Mouse (Mus musculus) bone marrow, adult 2 months (tissue): Measurements from ENCODE around the gene Insrr. TPM values are rescaled to one million over a fixed set of nuclear protein-coding genes. Genes with fewer than 3 reads are reported as not detected.

Experiments
- H3K27ac ChIP-seq: fragments of 200-500 bp; 2 replicates; pipeline ENCODE4 v1.5.1; 2012; ENCODE audit warnings: low read depth, mild to moderate bottlenecking, control low read depth, inconsistent platforms, low read length; ENCODE audit not compliant: control insufficient read depth, poor library complexity, insufficient read depth
- H3K4me1 ChIP-seq: fragments of 200-500 bp; 2 replicates; pipeline ENCODE4 v1.6.1; 2011; ENCODE audit warnings: low read length; ENCODE audit not compliant: control insufficient read depth, insufficient read depth
- H3K4me3 ChIP-seq: fragments of 200-500 bp; replicated peaks from 2 replicates; pipeline ENCODE3; 2011; ENCODE audit warnings: mild to moderate bottlenecking, low read depth, low read length, control low read depth; ENCODE audit not compliant: control insufficient read depth
- CTCF ChIP-seq: fragments of 200-500 bp; IDR thresholded peaks from 2 replicates; pipeline ENCODE4 v1.5.1; 2011; ENCODE audit warnings: low read length, control low read depth; ENCODE audit not compliant: control insufficient read depth, insufficient read depth
- POLR2A ChIP-seq: fragments of 200-500 bp; IDR thresholded peaks from 2 replicates; pipeline ENCODE4 v1.6.1; 2011; ENCODE audit warnings: low read depth, mild to moderate bottlenecking, control low read depth, low read length, borderline replicate concordance; ENCODE audit not compliant: control insufficient read depth
- WGBS: fragments of 180-500 bp; shearing (Covaris S2); methylation state at CpG from one replicate; pipeline ENCODE4 v1.1.7; 2018; 5-methylcytosine and 5-hydroxymethylcytosine counted together
- polyA plus RNA-seq: library from polyadenylated mRNA; stranded (reverse); fragments of >200 nt; gene quantifications from 2 replicates; pipeline ENCODE4 v1.2.4, GENCODE M21; 2011; ENCODE audit warnings: low replicate concordance; ENCODE audit not compliant: missing spikeins, insufficient read depth, insufficient read length

Insrr gene
- polyA plus RNA-seq, 1 experiment: not detected

- TF ChIP-seq POLR2A (no peak), CTCF (no peak)
- 47% methylated on average over 10 of the region's 10 CpGs for WGBS
- no peak overlapping the region for H3K27ac ChIP-seq
- no peak overlapping the region for H3K4me3 ChIP-seq
- no peaks in the 10 kb centered on the region; the same call in 1 of the 2 replicates for H3K4me1 ChIP-seq
These were observed 32.3 kb downstream of the Insrr start for GRCm38 (mm10) chr3:87829025-87829424.

GRCm38 (mm10) chr3:87832109-87832859 is 35.5 kb downstream of the Insrr start:
- H3K4me1 ChIP-seq: no peaks in the 10 kb centered on the region; the same call in 1 of the 2 replicates
- WGBS: 66% methylated on average over 7 of the region's 7 CpGs
- no peak overlapping the region for H3K27ac ChIP-seq
- no peak overlapping the region for H3K4me3 ChIP-seq
- TF ChIP-seq POLR2A (no peak), CTCF (no peak)

GRCm38 (mm10) chr3:87833482-87833881 is 36.7 kb downstream of the Insrr start:
- WGBS: 70% methylated on average over 5 of the region's 5 CpGs
- no peak overlapping the region for H3K4me3 ChIP-seq
- no peaks in the 10 kb centered on the region; the same call in 1 of the 2 replicates for H3K4me1 ChIP-seq
- TF ChIP-seq POLR2A (no peak), CTCF (0 out of 2 replicates have a peak, but pooled peaks have one; percentile 25)
- H3K27ac ChIP-seq: no peak overlapping the region

GRCm38 (mm10) chr3:87838622-87839021 is 41.9 kb downstream of the Insrr start:
- peak; percentile 81 for TF ChIP-seq CTCF
- no peak for TF ChIP-seq POLR2A
- 4% methylated on average over 4 of the region's 4 CpGs for WGBS
- Histone ChIP-seq H3K4me1 (no peaks in the 10 kb centered on the region), H3K27ac (no peak overlapping the region), H3K4me3 (no peak overlapping the region)

GRCm38 (mm10) chr3:87840858-87841257 is 44.1 kb downstream of the Insrr start:
- no peak overlapping the region for H3K27ac ChIP-seq
- no peak overlapping the region for H3K4me3 ChIP-seq
- TF ChIP-seq CTCF (no peak), POLR2A (no peak)
- no peaks in the 10 kb centered on the region for H3K4me1 ChIP-seq

- Histone ChIP-seq H3K4me3 (no peak overlapping the region), H3K4me1 (peaks cover 7% of the 10 kb centered on the region), H3K27ac (no peak overlapping the region)
- no peak for TF ChIP-seq CTCF
- TF ChIP-seq POLR2A: no peak
- WGBS: 82% methylated on average over 4 of the region's 4 CpGs
These were observed 48.2 kb downstream of the Insrr start for GRCm38 (mm10) chr3:87844981-87845380.

- Histone ChIP-seq H3K27ac (peak overlapping the region; percentile 51), H3K4me1 (peaks cover 7% of the 10 kb centered on the region), H3K4me3 (no peak overlapping the region)
- no peak for TF ChIP-seq CTCF
- WGBS: 50% methylated on average over 4 of the region's 4 CpGs
These were observed 49.4 kb downstream of the Insrr start for GRCm38 (mm10) chr3:87846186-87846585.

- WGBS: 40% methylated on average over 7 of the region's 7 CpGs
- H3K4me3 ChIP-seq: peak within 1 kb of the TSS; percentile 25
- peaks cover 7% of the 10 kb centered on the region for H3K4me1 ChIP-seq
- TF ChIP-seq CTCF (no peak), POLR2A (no peak)
- peak within 1 kb of the TSS; percentile 70 for H3K27ac ChIP-seq
These were observed 49.9 kb downstream of the Insrr start, which contains the start of gene Sh2d2a for GRCm38 (mm10) chr3:87846650-87847110. TSS of gene Sh2d2a (plus strand) at chr3:87846755.
